Mouse (Mus musculus) erythroid progenitor cell, adult 5-6 weeks (primary cell): ENCODE measurements around the gene Ak2. TPM values are rescaled to one million over a fixed set of nuclear protein-coding genes. Genes with fewer than 3 reads are reported as not detected.

ENCODE experiments used
- ATAC-seq: replicated peaks from 2 replicates; pipeline ENCODE4 v1.8.0; 2016; ENCODE audit warnings: moderate number of reproducible peaks, mild to moderate bottlenecking, moderate TSS enrichment, inconsistent platforms; ENCODE audit not compliant: poor library complexity, low FRiP score, severe bottlenecking
- total RNA-seq, 2 experiments: library from RNA; stranded (forward) in 1 of 2; stranded (reverse) in 1 of 2; fragments of 150-400 nt in 1 of 2; fragments of 186-747, 209-891 nt in 1 of 2; gene quantifications; 2 replicates each; pipeline versions ENCODE4 v1.2.3 to v1.2.4; 2015 to 2017; ENCODE audit warnings: low replicate concordance in 2 of 2

The Ak2 gene
- total RNA-seq, 2 experiments from 2014 or later: 25.0 to 36.9 TPM

GRCm38 (mm10) chr4:129034224-129034623 lies 42.5 kb downstream of the Ak2 start:
- no peak for ATAC-seq

- no peak for ATAC-seq
These were observed 43.2 kb downstream of the Ak2 start for GRCm38 (mm10) chr4:129034706-129035660.

DNA sequence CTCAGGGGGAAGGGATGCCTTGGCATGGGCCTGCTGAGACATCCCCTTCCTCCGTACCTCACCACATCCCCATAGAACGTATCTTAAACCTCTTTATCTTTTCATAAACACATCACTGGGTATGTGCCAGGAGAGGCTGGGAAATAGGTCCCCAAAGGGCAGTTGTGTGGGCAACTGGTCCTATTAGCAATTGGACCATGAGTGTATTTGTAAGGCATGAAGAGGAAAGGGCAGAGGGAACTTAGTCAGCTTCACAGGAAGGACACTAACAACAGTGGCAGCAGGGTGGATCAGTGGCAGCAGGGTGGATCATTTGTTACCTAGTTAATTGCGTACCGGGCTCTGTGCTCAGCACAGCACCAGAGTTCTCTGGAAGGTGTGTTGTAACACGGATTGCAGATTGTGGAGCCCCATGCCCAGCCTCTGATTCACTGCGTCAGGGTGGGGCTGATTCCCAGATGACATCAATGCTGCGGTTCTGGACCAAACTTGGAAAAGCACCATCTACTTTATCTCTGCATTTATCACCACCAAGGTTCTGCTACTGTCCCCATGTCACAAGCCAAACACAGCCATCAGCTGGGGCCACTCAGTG lies 44.2 kb downstream of the Ak2 start:
- ATAC-seq: no peak

DNA sequence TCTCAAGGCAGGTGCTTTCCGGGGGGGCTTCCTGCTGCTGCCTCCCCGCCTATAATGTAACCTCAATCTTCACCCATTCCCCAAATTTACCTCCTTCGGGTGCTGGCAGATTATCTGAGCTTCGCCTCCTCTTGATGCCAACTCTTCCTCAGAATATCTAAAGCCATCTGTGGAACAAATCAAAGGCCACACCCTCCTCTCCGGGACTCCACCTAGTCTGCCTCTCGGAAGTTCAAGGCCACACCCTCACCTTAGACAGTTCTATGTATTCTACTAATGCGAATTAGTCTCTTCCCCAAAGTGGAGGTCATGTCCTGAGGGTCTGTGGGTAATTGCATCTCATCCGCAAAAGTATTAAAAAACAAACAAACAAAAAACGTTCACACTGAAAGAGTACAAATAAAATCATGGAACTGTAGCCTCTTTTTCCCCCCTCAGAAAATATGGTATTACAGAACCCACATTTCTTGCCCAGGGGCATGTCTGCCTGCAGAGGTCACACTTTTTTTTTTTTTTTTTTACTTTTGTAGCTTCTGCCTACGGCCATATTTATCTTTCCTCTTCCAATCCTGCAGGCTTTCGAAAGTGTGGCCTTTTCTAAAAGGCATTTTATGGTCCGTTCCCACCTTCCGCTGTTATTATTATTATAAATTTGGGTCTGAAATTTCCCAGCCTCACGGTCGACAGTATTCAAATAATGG lies 56.1 kb downstream of the Ak2 start:
- ATAC-seq: no peak

DNA sequence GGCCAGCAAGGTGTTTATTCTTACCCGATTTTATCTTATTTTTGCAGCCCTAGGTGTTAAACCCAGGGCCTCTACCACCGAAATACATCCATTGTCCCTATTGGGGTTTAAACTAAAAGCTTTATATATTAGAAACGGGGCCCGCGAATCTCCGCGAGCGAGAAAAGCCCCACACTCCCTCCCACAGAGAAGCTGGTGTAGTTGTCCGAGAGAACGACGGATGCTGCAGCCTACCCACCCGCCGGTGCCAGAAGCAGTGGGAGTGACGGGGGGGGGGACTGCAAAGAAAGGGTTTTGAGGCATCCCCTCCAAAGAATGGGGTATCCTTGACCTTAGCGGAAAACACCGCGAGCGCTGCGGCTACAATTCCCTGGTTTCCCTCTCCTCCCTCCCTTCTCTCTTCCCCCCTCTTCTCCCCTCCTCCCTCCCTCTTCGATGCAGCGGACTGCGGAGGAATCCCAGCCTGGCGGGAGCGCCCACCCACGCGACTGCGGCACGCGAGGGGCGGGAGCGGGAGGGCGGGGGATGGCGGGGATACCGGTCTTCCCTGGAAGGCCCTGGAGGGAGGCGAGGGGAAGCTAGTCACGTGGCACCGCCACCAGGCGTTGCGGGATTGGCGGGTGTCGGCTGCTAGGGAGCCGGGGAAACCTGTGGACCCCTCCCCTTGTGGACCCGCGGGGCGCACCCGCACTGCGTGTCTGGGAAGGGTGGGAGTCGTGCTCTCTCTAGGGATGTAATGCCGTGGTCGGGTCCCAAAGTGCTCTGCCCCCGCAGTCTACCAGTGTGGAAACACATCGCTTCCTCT lies 56.9 kb downstream of the Ak2 start:
- no peak for ATAC-seq

- ATAC-seq: no peak
These were observed 57.7 kb downstream of the Ak2 start for GRCm38 (mm10) chr4:129049306-129050011.

DNA sequence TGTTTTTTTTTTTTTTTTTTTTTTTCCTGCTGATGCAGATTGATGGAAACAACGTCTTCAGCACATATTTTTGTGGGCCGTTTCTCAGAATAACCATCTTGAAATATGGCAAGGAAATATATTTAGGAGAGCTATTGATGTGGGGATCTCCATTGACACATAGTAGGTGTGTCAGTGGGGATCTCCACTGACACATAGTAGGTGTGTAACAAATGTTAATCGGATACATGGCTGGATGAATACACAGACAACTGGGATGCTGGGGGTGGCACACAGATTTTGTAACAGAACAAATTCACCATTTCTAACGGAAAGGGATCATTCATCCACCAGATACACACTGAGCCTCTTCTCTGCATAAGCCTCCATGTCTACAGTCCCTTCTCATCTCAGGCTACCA lies 58.6 kb downstream of the Ak2 start:
- no peak for ATAC-seq

DNA sequence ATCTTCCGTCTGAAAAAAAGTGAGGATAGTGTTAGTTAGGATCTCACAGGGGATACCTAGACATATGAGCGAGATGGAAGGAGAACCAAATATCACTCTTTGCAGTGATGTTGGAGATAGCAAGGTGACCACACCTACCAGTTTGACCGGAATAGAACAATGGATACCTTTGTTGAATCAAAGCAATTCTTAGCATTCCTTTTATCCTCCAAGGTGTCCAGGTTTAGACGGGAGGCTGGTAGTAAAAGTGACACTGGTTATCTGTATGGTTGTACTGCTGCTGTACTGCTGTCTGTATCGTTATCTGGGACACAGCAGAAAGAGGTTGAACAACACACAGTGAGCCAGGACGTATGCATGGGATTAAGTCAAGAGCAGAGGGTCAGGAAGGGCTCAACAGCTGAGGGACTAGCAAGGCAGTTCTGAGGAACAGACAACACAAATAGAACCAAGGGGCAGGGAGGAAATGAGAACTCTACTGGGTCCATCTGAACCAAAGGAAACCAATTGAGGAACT lies 59.2 kb downstream of the Ak2 start:
- ATAC-seq: no peak

DNA sequence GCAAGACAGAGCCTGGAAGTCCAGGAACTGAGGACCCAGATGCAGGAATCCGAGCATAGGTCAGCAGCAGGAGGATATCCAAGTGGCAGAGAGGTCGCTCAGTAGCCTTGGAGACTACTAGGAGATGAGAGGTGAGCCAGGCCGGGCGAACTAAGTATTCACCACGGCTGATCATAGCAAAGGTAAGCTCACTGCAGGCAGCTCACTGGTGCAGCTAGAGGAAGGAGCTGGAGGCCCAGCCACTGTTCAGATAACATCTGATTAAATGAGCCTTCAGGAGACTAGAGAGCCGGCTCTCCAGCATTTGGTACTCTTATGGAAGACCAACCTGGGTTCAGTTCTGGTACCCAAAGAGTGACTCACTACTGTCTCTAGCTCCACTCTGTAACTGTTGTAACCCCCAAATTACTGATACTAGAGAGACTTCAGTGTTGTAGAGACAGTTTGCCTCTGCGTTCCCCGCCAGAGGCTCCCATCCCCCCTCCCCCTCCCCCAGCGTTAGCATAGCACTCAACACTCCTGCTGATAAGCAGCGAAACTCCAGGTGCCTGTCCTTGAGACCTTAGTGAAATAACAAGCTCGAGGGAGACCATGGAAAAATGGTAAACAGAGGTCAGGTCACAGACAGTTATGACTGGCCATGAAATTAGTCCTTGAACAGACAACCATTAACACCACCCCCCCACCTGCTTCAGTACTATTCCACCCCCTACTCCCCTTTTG lies 59.9 kb downstream of the Ak2 start:
- no peak for ATAC-seq

GRCm38 (mm10) chr4:129054757-129055156 lies 63.0 kb downstream of the Ak2 start:
- no peak for ATAC-seq

DNA sequence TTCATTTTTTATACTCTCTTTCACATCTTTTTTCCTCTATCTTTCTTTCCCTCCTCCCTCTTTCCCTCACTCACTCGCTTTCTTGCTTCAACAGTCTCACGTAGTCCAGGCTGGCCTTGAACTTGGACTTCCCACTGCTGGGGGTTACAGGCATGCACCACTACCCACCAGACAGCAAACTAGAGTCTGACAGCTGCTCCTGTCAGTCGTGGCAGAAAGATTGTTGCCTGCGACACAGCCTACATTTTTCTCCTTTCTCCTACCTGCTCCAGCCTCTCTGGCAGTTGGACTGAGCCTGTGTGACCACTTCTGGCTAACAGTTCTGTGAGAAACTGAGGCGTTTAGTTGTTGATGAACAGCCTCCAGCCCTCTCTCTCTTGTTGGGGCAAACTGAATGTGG lies 63.8 kb downstream of the Ak2 start:
- no peak for ATAC-seq

GRCm38 (mm10) chr4:129057533-129058206 lies 65.9 kb downstream of the Ak2 start:
- peak; percentile 84 for ATAC-seq

- peak; percentile 59 for ATAC-seq
These were observed 66.7 kb downstream of the Ak2 start, which contains the start of gene Rnf19b for GRCm38 (mm10) chr4:129058207-129059092. Gene Rnf19b, plus strand, starts transcription at chr4:129058271.

DNA sequence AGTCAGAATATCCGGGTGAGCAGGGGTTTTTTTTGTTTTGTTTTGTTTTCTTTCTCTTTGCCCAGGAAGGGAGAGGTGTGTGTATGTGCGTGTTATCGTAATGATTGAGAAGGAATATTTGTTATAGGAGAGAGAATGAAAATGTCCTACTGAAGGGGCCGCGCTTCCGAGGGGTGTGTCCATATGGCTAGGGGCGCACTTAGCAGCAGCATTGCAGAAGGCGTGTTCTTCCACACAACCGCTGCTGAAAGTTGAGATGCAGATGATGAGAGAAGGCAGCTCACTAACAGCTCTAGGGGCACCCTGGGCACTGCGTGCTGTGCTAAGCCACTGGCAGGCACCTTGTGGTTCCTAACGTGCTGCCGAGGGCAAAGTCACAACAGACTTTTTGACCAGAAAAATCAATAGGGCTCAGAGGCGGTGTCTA lies 67.4 kb downstream of the Ak2 start:
- ATAC-seq: peak; percentile 56

DNA sequence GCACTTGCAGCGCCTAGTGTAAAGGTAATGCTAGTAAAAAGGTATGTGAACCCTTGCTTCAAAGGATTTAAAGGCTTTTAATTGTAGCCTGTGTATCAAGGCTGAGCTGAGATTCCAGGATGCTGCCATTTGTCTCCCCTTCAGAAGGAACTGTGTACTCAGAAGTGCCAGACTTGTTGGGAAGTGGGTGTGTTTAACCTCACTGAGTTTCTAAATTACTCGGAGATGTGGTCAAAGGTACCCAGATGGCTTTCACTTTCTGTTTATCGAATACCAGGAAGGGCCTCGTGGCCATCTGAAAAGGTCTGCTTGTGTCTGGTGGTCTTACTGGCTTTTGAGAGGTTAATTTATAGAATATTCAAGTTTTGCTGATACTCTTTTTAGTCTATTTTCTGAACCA lies 68.2 kb downstream of the Ak2 start:
- ATAC-seq: no peak
